Mouse (Mus musculus) midbrain, postnatal 0 days (tissue): Measurements from ENCODE around the gene Rhobtb3. TPM values are rescaled to one million over a fixed set of nuclear protein-coding genes. Genes with fewer than 3 reads are reported as not detected.
"Not testable (repeated sequence)": the region's sequence is repeated elsewhere in the genome, so short reads cannot be mapped to it uniquely, and the experiment has no call there.

ENCODE experiments used
- ATAC-seq: fragments of 200-750 bp; cut with Nextera tagmentation; 2 replicates; pipeline ENCODE4 v1.8.0; 2017; ENCODE audit warnings: moderate number of reproducible peaks, mild to moderate bottlenecking, moderate TSS enrichment, moderate library complexity; ENCODE audit not compliant: low FRiP score
- DNase-seq: peaks from one replicate; pipeline ENCODE4 v3.0.0-alpha.2; 2015; ENCODE audit warnings: low spot score
- H3K27ac ChIP-seq: fragments of 300-500 bp; sonication (generic); 2 replicates; pipeline ENCODE4 v1.5.1; 2014; ENCODE audit warnings: low read depth, mild to moderate bottlenecking, low read length, mixed read lengths
- H3K27me3 ChIP-seq: fragments of 300-500 bp; sonication (generic); 2 replicates; pipeline ENCODE4 v1.6.1; 2014; ENCODE audit warnings: low read length, control low read depth, mixed read lengths; ENCODE audit not compliant: insufficient read depth
- H3K36me3 ChIP-seq: fragments of 300-500 bp; sonication (generic); 2 replicates; pipeline ENCODE4 v1.6.1; 2014; ENCODE audit warnings: low read length, control low read depth, mixed read lengths; ENCODE audit not compliant: insufficient read depth
- H3K4me1 ChIP-seq: fragments of 300-500 bp; sonication (generic); 2 replicates; pipeline ENCODE4 v1.6.1; 2014; ENCODE audit warnings: mild to moderate bottlenecking, control low read depth, antibody characterized with exemption, low read length, mixed read lengths; ENCODE audit not compliant: insufficient read depth
- H3K4me2 ChIP-seq: fragments of 300-500 bp; sonication (generic); 2 replicates; pipeline ENCODE4 v1.6.1; 2014; ENCODE audit warnings: low read depth, mild to moderate bottlenecking, low read length, mixed read lengths; ENCODE audit not compliant: poor library complexity, severe bottlenecking
- H3K4me3 ChIP-seq: fragments of 300-500 bp; sonication (generic); 2 replicates; pipeline ENCODE4 v1.5.1; 2014; ENCODE audit warnings: low read depth, mild to moderate bottlenecking, low read length, moderate library complexity
- H3K9ac ChIP-seq: fragments of 300-500 bp; sonication (generic); replicated peaks from 2 replicates; pipeline ENCODE4 v1.6.1; 2014; ENCODE audit warnings: mild to moderate bottlenecking, low read length, moderate library complexity, mixed read lengths; ENCODE audit not compliant: poor library complexity, severe bottlenecking
- H3K9me3 ChIP-seq: fragments of 300-500 bp; sonication (generic); 2 replicates; pipeline ENCODE4 v1.6.1; 2016; ENCODE audit warnings: low read length, control low read depth
- CTCF ChIP-seq: IDR thresholded peaks from 2 replicates; pipeline ENCODE4 v1.5.1; 2016; ENCODE audit warnings: antibody characterized with exemption, mild to moderate bottlenecking
- WGBS: fragments of 180-500 bp; shearing (Covaris S2); extraction: QIAGEN DNeasy Blood & Tissue Kit; methylation state at CpG from one replicate; pipeline ENCODE4 v1.1.7; 2014; 5-methylcytosine and 5-hydroxymethylcytosine counted together
- polyA plus RNA-seq: library from polyadenylated mRNA; unstranded; fragments of >200 nt; fragmentation: Nextera tagmentation; extraction: Ambion mirVana; gene quantifications from 2 replicates; pipeline ENCODE4 v1.2.1, GENCODE M21; 2015
- total RNA-seq: library from RNA; depleted of rRNA; stranded (reverse); fragments of >200 nt; gene quantifications from 2 replicates; pipeline ENCODE4 v1.2.3, GENCODE M21; 2014

Rhobtb3 gene
- total and polyA plus RNA-seq, 2 experiments from 2014 or later = 12.1 to 31.7 TPM

DNA sequence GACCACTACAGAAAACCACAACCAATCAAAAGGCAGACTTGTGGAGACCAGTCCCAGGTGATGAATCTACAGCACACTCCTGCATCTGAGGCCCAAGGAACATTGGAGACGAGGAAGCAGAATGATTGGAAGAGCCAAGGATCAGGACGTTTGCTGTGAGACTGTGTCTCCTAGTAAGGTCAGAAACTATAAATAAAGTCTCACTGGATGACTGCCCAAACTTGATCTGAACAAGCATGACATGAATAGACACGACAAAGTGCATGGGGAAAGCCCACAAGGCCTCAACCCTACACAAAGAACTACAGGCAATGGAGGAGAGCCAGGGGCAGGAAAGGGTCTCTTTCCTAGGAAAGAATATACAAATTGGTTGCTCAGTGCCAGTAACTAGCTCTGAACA is 59.9 kb downstream of the Rhobtb3 start:
- Histone ChIP-seq H3K4me2 (no peak overlapping the region), H3K4me3 (no peak overlapping the region), H3K9me3 (no peaks in the 10 kb centered on the region), H3K36me3 (no peaks in the 10 kb centered on the region), H3K4me1 (no peaks in the 10 kb centered on the region), H3K27ac (no peak overlapping the region), H3K9ac (no peak overlapping the region), H3K27me3 (no peaks in the 10 kb centered on the region)
- WGBS = 82% methylated on average over 3 of the region's 3 CpGs
- TF ChIP-seq CTCF = no peak
- ATAC-seq = no peak
- no peak for DNase-seq

DNA sequence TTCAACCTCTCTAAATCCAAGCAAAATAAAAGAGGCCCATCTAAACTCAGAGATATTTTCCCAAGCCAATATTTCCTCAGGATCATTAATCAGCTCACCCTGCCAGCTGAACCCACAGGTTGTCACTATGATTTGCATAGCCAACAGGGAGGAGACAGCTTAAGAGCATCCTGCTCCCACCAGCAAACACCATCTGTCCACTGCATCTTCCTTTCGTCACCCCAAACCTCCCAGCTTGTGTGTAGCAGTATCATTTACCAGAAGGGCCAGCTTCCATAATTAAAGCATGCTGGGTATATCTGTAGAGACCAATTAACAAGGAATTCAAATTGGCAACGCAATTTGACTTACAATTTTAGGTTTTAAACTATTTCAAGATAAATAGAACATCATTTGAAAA is 63.2 kb downstream of the Rhobtb3 start:
- no peaks in the 10 kb centered on the region for H3K36me3 ChIP-seq
- no peak overlapping the region for H3K27ac ChIP-seq
- H3K9me3 ChIP-seq = no peaks in the 10 kb centered on the region
- DNase-seq = peak; percentile 65
- ATAC-seq = no peak; the same call in 1 of the 2 replicates
- H3K4me1 ChIP-seq = no peaks in the 10 kb centered on the region
- 72% methylated on average over 2 of the region's 2 CpGs for WGBS
- H3K4me3 ChIP-seq = no peak overlapping the region
- no peak overlapping the region for H3K9ac ChIP-seq
- no peak for TF ChIP-seq CTCF
- no peaks in the 10 kb centered on the region for H3K27me3 ChIP-seq
- no peak overlapping the region for H3K4me2 ChIP-seq

DNA sequence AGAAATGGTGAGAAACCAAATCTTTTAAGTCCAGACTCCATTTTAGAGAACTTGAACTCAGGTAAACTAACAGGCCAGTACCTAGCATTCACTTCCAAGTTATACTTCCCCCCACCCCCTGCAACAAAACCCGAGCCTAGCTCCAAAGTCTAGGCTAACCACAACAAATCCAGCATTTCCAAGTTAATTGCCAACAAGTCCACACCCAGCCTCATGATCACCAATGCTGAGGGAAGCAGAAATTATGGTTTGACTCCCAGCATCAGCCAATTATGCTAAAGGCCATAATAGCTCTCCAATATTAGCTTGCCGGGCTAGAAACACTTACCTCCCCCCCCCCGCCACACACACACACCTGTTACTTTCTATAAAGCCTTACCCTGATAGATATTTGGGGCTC is 64.0 kb downstream of the Rhobtb3 start:
- Histone ChIP-seq H3K9ac (no peak overlapping the region), H3K36me3 (no peaks in the 10 kb centered on the region), H3K4me2 (no peak overlapping the region), H3K27me3 (no peaks in the 10 kb centered on the region), H3K27ac (no peak overlapping the region), H3K9me3 (no peaks in the 10 kb centered on the region), H3K4me1 (no peaks in the 10 kb centered on the region), H3K4me3 (no peak overlapping the region)
- TF ChIP-seq CTCF = no peak
- WGBS = 88% methylated on average over 3 of the region's 3 CpGs
- no peak for ATAC-seq
- no peak for DNase-seq

DNA sequence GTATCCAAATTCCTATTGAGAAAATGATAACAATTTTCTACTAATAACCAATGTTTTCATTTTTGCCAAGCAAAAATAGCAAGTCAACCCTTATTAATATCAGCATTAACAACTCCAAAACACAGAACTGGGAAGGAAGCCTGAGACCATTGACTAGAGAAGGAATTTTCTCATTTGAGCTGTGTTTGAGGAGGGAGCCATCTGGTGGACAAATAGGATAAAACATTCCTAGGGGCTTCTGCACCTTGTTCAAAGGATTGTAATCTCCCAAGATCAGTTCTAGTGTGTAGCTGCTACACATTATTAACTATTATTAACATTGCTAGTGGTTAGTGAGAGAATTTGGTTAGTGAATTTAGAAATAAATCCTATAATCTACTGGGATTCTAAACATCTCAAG is 65.8 kb downstream of the Rhobtb3 start:
- Histone ChIP-seq H3K4me2 (no peak overlapping the region), H3K4me3 (no peak overlapping the region), H3K4me1 (no peaks in the 10 kb centered on the region), H3K27me3 (no peaks in the 10 kb centered on the region), H3K36me3 (0 out of 2 replicates have a peak, but pooled peaks cover 3% of the 10 kb centered on the region), H3K9ac (no peak overlapping the region), H3K27ac (no peak overlapping the region), H3K9me3 (no peaks in the 10 kb centered on the region)
- DNase-seq = peak; percentile 81
- no peak for ATAC-seq
- TF ChIP-seq CTCF = peak; percentile 90

DNA sequence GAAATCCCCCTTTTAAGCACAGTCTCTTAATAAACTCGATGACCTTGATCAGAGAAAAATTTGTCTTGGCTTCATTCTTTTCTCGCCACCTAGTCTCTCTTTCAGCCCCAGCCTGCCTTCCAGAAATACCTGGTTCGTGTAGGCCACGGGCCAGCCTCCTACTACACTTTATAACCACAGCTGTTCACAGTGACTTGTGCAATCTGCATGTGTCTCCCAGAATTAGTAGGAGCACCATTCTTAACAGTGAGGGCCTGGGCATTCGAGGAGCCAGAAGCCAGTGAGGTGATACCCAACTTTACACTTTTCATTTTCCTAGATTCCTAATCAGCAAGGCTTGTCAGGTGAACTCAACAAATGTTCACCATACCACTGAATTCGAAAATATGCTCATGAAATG is 67.1 kb downstream of the Rhobtb3 start:
- ATAC-seq (no peak), DNase-seq (no peak)
- Histone ChIP-seq H3K4me3 (no peak overlapping the region), H3K27me3 (no peaks in the 10 kb centered on the region), H3K36me3 (0 out of 2 replicates have a peak, but pooled peaks cover 3% of the 10 kb centered on the region), H3K9me3 (no peaks in the 10 kb centered on the region), H3K4me2 (no peak overlapping the region), H3K4me1 (no peaks in the 10 kb centered on the region), H3K27ac (no peak overlapping the region), H3K9ac (no peak overlapping the region)
- TF ChIP-seq CTCF = no peak
- WGBS = 83% methylated on average over 6 of the region's 6 CpGs

DNA sequence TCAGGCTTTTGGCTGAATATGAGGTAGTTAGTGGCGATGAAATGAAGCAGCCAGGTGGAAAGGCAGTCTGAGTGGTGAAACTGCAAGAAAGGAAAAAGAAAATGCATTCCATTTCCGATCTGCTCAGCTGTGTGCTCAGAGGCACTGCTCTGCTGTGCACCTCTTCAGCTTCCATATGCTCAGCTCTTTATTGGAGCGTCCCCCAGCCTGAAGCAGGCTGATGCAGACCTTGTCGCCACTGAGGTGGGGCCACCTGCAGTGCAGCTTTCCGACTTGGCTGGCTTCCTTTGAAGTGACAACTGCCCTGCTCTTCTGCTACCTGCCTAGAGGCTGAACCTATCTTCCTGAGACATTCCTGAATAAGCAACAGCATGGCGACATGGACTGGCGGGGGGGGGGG is 67.5 kb downstream of the Rhobtb3 start:
- H3K27ac ChIP-seq, H3K9ac ChIP-seq, H3K9me3 ChIP-seq, H3K4me1 ChIP-seq, H3K27me3 ChIP-seq, DNase-seq, H3K4me3 ChIP-seq, H3K4me2 ChIP-seq, ATAC-seq, H3K36me3 ChIP-seq: not testable (repeated sequence)
- 66% methylated on average over 7 of the region's 7 CpGs for WGBS
